Mouse (Mus musculus) MEL-GATA-1-ER (cell line): ENCODE measurements around the gene Dclre1a.

ENCODE experiments used
- DNase-seq: peaks from one replicate; pipeline ENCODE4 v3.0.0-alpha.2; 2012; ENCODE audit warnings: low read depth; ENCODE audit errors: extremely low read depth

The Dclre1a gene

DNA sequence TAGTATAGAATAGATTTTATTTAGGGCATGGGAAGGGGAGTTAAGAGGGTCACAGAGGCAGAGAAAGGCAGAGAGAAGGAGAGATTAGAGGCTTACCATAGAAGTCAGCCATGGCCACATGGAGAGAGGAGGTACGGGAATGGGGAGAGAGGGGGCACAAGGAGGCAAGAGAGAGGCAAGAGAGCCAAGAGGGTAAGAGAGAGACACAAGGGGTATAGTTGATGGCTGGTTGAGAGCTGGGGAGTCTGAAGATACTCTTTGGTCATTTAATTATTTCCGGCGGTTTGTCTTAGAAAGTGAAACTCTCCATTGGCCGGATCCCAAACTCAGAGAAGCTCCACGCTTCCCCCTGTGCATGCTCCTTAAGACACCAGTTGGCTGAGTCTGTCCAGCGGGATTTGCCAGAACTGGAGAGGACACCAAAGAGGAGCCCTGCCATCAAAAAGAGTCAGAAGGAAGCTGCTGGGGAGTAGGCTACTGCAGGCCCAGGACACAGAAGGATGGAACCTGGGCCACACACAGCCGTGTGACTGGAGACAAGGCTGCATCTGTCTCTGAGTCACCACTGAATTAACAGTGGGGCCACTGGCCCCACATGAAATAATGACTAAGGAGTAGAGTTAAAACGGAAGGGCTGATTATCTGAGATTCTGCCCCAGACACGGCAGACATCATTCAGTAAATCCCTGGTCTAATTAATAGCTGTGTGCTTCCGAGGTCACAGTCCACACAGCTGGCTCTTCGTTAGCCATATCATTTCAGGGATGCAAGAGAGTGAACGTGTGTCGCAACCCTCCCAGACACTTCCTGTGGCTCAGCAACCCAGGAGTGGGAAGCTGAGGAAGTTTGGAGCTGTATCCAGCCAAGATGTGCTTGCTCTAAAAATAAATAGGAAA, 62.4 kb downstream of the Dclre1a start:
- DNase-seq = no peak

DNA sequence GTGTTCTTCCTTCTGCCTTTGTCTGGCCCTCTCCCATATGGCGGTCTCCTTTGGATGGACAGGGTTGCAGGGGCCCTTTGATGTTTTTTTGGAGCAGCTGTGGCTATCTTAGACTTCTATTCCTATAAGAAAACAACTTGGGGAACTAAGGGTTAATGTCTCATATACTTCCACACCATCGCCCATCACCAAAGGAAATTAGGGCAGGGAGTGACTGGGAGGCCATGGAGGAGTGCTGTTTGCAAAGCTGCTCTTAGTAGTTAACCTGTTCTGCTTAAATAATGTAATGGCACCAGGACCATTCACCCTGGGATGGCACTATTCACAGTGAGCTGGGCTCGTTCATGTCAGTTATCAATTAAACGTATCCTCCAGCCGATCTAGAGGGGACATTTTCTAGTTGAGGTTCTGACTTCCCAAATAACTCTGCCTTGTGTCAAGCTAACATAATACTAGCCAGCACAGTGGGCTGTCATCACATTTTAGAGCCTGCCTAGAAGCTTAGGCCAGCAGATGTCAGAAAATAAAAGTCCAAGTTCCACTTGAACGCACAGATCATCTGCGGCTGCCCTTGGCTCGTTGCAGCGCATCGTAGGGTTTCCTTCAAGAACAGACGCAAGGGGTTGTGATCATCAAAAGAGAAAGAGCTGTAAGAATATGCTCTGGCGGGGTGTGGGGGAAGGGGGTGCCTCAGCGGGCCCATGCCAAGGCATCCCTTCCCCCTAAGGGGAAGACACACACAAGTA, 63.2 kb downstream of the Dclre1a start:
- DNase-seq = no peak
